In the genomic region with DNA sequence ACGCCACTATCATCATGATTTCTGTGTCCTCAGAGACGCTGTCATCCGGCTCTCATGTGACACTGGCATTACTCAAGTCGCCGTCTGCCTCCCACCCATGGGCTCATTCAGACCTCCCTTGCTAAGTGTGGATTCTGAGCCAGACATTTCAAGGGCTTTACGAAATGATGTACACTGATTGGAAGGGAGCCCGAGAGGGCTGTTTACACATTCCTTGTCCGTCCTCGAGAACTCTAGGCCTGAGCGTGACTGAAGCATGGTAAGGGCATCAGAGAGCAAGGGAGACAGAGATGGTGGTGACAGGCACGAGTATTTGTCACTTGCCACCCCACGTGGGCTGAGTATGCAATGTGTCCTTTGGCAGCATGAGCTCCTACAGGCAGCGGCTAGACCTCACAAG, we compare ENCODE assay signal across 8 mouse cellular contexts. TPM values are rescaled to one million over a fixed set of nuclear protein-coding genes. Genes with fewer than 3 reads are reported as not detected.
DNase-seq lines count a peak whose midpoint lies in the region; ATAC-seq and TF ChIP-seq lines count a peak whose summit lies in the region.

No protein-coding gene starts in this region.

- no peaks in the 10 kb centered on the region for H3K9me3 ChIP-seq in kidney, postnatal 0 days (replicated peaks; ENCODE audit: low read length)
- H3K9me3 ChIP-seq in heart, embryonic 10.5 days: no peaks in the 10 kb centered on the region
- H3K9me3 ChIP-seq in lung, embryonic 16.5 days (ENCODE audit: control insufficient read depth, low read length): no peaks in the 10 kb centered on the region; the same call in 1 of the 2 replicates
- H3K9me3 ChIP-seq in midbrain, embryonic 11.5 days (ENCODE audit: control insufficient read depth, low read length): no peaks in the 10 kb centered on the region

- no peaks in the 10 kb centered on the region for H3K36me3 ChIP-seq in kidney, postnatal 0 days (ENCODE audit: insufficient read depth, low read length)
- H3K36me3 ChIP-seq in heart, embryonic 10.5 days: no peaks in the 10 kb centered on the region
- H3K36me3 ChIP-seq in lung, embryonic 16.5 days (ENCODE audit: control insufficient read depth, insufficient read depth, low read length): no peaks in the 10 kb centered on the region
- H3K36me3 ChIP-seq in midbrain, embryonic 11.5 days (ENCODE audit: control insufficient read depth, insufficient read depth, low read length): no peaks in the 10 kb centered on the region

- WGBS in kidney, postnatal 0 days: 41% methylated on average over 13 of the region's 13 CpGs
- WGBS in heart, embryonic 10.5 days: 33% methylated on average over 13 of the region's 13 CpGs
- WGBS in lung, embryonic 16.5 days: 14% methylated on average over 13 of the region's 13 CpGs
- 83% methylated on average over 13 of the region's 13 CpGs for WGBS in midbrain, embryonic 11.5 days

- H3K4me2 ChIP-seq in kidney, postnatal 0 days (ENCODE audit: low read length): no peak overlapping the region
- no peak overlapping the region for H3K4me2 ChIP-seq in lung, embryonic 16.5 days (ENCODE audit: low read depth, low read length)
- no peak overlapping the region for H3K4me2 ChIP-seq in midbrain, embryonic 11.5 days

- ATAC-seq in kidney, postnatal 0 days (replicated peaks; ENCODE audit: low FRiP score, low read depth): no peak
- ATAC-seq in lung, embryonic 16.5 days (ENCODE audit: low read depth): peak; percentile 96
- ATAC-seq in midbrain, embryonic 11.5 days (ENCODE audit: low FRiP score): no peak
- no peak for ATAC-seq in granulocyte monocyte progenitor cell, adult 5-6 weeks (replicated peaks; ENCODE audit: poor library complexity, severe bottlenecking)

- no peak for TF ChIP-seq CTCF in kidney, postnatal 0 days (IDR thresholded peaks at IDR 0.05; ENCODE audit: low read depth)

- no peaks in the 10 kb centered on the region for H3K4me1 ChIP-seq in kidney, postnatal 0 days (replicated peaks; ENCODE audit: insufficient read depth, low read length)
- H3K4me1 ChIP-seq in heart, embryonic 10.5 days: peaks cover 39% of the 10 kb centered on the region
- peaks cover 23% of the 10 kb centered on the region for H3K4me1 ChIP-seq in lung, embryonic 16.5 days (replicated peaks; ENCODE audit: control insufficient read depth, insufficient read depth, low read length)
- no peaks in the 10 kb centered on the region for H3K4me1 ChIP-seq in midbrain, embryonic 11.5 days (ENCODE audit: control insufficient read depth, insufficient read depth, low read length)

- peak; percentile 51 for DNase-seq in kidney, postnatal 0 days (ENCODE audit: low spot score)
- no peak for DNase-seq in kidney, adult 11 months
- DNase-seq in adrenal gland, adult (ENCODE audit: inconsistent age in 2 of 2, low spot score in 1 of 2): peak; percentile 66 to 93
- DNase-seq in heart, embryonic 10.5 days (ENCODE audit: low spot score): peak; percentile 95
- no peak for DNase-seq in thymus, postnatal 4 days
- DNase-seq in midbrain, embryonic 11.5 days (ENCODE audit: low spot score, missing footprints): no peak

- H3K4me3 ChIP-seq in kidney, postnatal 0 days (replicated peaks; ENCODE audit: low read depth, low read length): no peak overlapping the region
- H3K4me3 ChIP-seq in heart, embryonic 10.5 days: no peak overlapping the region
- no peak overlapping the region for H3K4me3 ChIP-seq in lung, embryonic 16.5 days (ENCODE audit: low read length)
- H3K4me3 ChIP-seq in midbrain, embryonic 11.5 days (ENCODE audit: low read depth, low read length): no peak overlapping the region

- no peak overlapping the region for H3K9ac ChIP-seq in kidney, postnatal 0 days (ENCODE audit: low read depth, low read length)
- H3K9ac ChIP-seq in lung, embryonic 16.5 days (ENCODE audit: low read length): no peak overlapping the region
- H3K9ac ChIP-seq in midbrain, embryonic 11.5 days (ENCODE audit: low read length): no peak overlapping the region

- no peaks in the 10 kb centered on the region for H3K27me3 ChIP-seq in kidney, postnatal 0 days (ENCODE audit: insufficient read depth, low read length)
- peaks cover 48% of the 10 kb centered on the region for H3K27me3 ChIP-seq in heart, embryonic 10.5 days (ENCODE audit: insufficient read depth, poor library complexity, severe bottlenecking)
- H3K27me3 ChIP-seq in lung, embryonic 16.5 days (ENCODE audit: control insufficient read depth, insufficient read depth, low read depth, low read length): no peaks in the 10 kb centered on the region; the same call in 1 of the 2 replicates
- no peaks in the 10 kb centered on the region for H3K27me3 ChIP-seq in midbrain, embryonic 11.5 days (ENCODE audit: control insufficient read depth, insufficient read depth, low read length)

- H3K27ac ChIP-seq in kidney, postnatal 0 days: no peak overlapping the region
- peak overlapping the region; percentile 53; the same call in 1 of the 2 replicates for H3K27ac ChIP-seq in heart, embryonic 10.5 days
- H3K27ac ChIP-seq in lung, embryonic 16.5 days (ENCODE audit: low read length): peak overlapping the region; percentile 67
- no peak overlapping the region for H3K27ac ChIP-seq in midbrain, embryonic 11.5 days (ENCODE audit: low read depth, low read length)

RNA-seq across cellular contexts. Expression of a gene that starts 49.0 kb away (rescaled TPM):
- polyA plus RNA-seq in kidney, postnatal 0 days (2015; fragmentation: Nextera tagmentation; extraction: Ambion mirVana): 60.3 and 60.6 TPM in 2 replicates
- 44.7 and 59.3 TPM in 2 replicates for polyA plus RNA-seq in heart, embryonic 10.5 days (2016; fragmentation: Nextera tagmentation; extraction: Ambion mirVana)
- polyA plus RNA-seq in lung, embryonic 16.5 days (2015; fragmentation: Nextera tagmentation; extraction: Ambion mirVana): 36.8 and 46.4 TPM in 2 replicates
- 66.9 and 76.6 TPM in 2 replicates for polyA plus RNA-seq in midbrain, embryonic 11.5 days (2014; fragmentation: Nextera tagmentation; extraction: Ambion mirVana)
- 25.6 and 48.0 TPM in 2 replicates for total RNA-seq in granulocyte monocyte progenitor cell, adult 5-6 weeks (2014; fragmentation: Nextera tagmentation)
- 20.4 and 32.7 TPM in 2 replicates for total RNA-seq in granulocyte monocyte progenitor cell, adult 5-6 weeks (2017)

Comparison
In these comparisons a context has a peak if more than half of its experiments do, and no peak if none do; other contexts are left out.
1. DNase-seq: peak in kidney, postnatal 0 days (single experiment), adrenal gland, adult (2 of 2) and heart, embryonic 10.5 days (single experiment); none in kidney, adult 11 months (single experiment), thymus, postnatal 4 days (single experiment) and midbrain, embryonic 11.5 days (single experiment).
2. H3K27ac ChIP-seq: peak in heart, embryonic 10.5 days (single experiment) and lung, embryonic 16.5 days (single experiment); none in kidney, postnatal 0 days (single experiment) and midbrain, embryonic 11.5 days (single experiment).